Mouse (Mus musculus): ENCODE data around the gene Kif3c. TPM values are rescaled to one million over a fixed set of nuclear protein-coding genes. Genes with fewer than 3 reads are reported as not detected.

The Kif3c gene
- polyA plus RNA-seq, 1 experiment = 12.2 TPM

DNA sequence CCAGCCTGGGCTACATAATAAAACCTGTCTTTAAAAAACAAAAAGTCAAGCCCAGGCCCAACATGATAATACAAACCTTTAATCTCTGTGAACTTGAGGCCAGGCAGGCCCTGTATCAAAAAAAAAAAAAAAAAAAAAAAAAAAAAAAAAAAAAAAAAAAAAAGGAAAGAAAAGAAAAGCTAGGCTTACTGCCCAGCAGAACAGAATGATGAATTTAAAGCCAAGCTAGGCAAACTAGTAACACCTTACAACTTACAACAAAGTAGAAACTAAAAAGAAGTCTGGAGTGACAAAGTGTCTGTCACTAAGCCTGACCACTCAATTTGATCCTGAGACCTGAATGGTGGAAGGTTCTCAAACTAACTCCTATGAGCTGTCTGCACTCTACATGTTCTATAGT lies 17.2 kb upstream of the Kif3c start:
- H3K27ac ChIP-seq (ENCODE audit: insufficient read depth, low read length) = no peak overlapping the region
- no peak overlapping the region for H3K4me3 ChIP-seq (ENCODE audit: insufficient read depth, low read length)
- TF ChIP-seq CTCF (IDR thresholded peaks at IDR 0.05; ENCODE audit: borderline replicate concordance, insufficient read depth, low read length) = no peak
- TF ChIP-seq POLR2A (IDR thresholded peaks at IDR 0.05; ENCODE audit: low read depth, low read length) = no peak
- H3K4me1 ChIP-seq (ENCODE audit: control insufficient read depth, insufficient read depth, low read length) = peaks cover 6% of the 10 kb centered on the region

DNA sequence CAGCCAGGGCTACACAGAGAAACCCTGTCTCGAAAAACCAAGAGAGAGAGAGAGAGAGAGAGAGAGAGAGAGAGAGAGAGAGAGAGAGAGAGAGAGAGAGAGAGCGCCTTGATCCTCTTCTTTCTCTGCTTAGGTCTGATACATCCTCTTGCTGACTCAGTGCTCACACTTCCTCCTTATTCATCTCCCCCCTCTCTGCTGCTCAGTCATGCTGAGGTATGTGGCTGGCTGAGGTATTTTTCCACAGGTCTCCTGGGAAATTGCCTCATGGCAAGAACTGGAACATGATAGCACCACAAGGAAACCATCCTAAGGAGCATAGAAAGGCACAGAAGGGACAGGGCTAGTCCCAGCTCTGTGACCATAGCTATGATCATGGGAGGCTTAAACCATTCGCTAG lies 15.5 kb upstream of the Kif3c start:
- TF ChIP-seq POLR2A (IDR thresholded peaks at IDR 0.05; ENCODE audit: low read depth, low read length) (no peak), CTCF (IDR thresholded peaks at IDR 0.05; ENCODE audit: borderline replicate concordance, insufficient read depth, low read length) (no peak)
- Histone ChIP-seq H3K4me3 (ENCODE audit: insufficient read depth, low read length) (no peak overlapping the region), H3K27ac (ENCODE audit: insufficient read depth, low read length) (peak overlapping the region; percentile 53; the same call in 1 of the 2 replicates), H3K4me1 (ENCODE audit: control insufficient read depth, insufficient read depth, low read length) (peaks cover 6% of the 10 kb centered on the region)

DNA sequence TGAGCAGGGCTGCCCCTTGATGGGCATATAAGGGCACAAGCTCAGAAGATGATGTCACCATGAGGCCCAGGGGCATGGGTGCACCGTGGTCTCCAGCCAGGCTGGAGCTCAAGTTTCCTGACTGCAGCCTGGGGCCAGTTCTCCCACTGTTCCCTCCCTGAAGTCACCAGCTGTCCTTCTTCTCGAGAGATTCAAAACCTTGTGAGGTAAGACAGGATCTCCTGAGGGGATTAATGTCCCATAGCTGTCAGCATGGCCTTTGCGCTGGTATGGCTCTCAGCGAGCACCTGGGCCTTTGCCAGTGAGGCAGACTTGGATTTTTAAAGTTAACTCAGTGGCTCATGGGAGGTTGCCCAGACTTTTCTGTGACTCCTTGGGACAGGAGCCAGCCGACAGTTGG lies 14.8 kb upstream of the Kif3c start:
- peaks cover 6% of the 10 kb centered on the region for H3K4me1 ChIP-seq (ENCODE audit: control insufficient read depth, insufficient read depth, low read length)
- peak overlapping the region; percentile 53; the same call in 1 of the 2 replicates for H3K27ac ChIP-seq (ENCODE audit: insufficient read depth, low read length)
- TF ChIP-seq CTCF (IDR thresholded peaks at IDR 0.05; ENCODE audit: borderline replicate concordance, insufficient read depth, low read length) = no peak
- no peak for TF ChIP-seq POLR2A (IDR thresholded peaks at IDR 0.05; ENCODE audit: low read depth, low read length)
- H3K4me3 ChIP-seq (ENCODE audit: insufficient read depth, low read length) = no peak overlapping the region

DNA sequence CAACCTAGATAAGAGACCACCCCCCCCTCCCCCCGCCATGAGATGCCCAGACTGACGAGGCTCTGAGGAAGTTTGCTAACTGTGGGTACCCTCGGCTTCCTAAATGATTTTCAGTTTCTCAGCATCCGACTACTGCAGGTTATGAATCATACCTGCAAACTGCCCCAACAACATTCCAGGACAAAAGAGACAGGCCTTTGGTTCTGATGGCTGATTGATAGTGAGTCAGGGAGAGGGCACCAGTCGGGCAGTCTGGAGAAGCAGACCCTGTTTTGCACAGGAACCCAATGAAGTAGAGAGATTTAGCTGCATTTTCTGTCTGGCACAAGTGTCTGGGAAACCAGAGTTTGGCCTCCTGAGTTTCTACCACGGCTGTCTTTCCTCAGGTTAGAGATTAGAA lies 12.7 kb upstream of the Kif3c start:
- Histone ChIP-seq H3K4me1 (ENCODE audit: control insufficient read depth, insufficient read depth, low read length) (peaks cover 3% of the 10 kb centered on the region; the same call in 1 of the 2 replicates), H3K4me3 (ENCODE audit: insufficient read depth, low read length) (no peak overlapping the region), H3K27ac (ENCODE audit: insufficient read depth, low read length) (no peak overlapping the region)
- TF ChIP-seq CTCF (IDR thresholded peaks at IDR 0.05; ENCODE audit: borderline replicate concordance, insufficient read depth, low read length) = no peak
- no peak for TF ChIP-seq POLR2A (IDR thresholded peaks at IDR 0.05; ENCODE audit: low read depth, low read length)

DNA sequence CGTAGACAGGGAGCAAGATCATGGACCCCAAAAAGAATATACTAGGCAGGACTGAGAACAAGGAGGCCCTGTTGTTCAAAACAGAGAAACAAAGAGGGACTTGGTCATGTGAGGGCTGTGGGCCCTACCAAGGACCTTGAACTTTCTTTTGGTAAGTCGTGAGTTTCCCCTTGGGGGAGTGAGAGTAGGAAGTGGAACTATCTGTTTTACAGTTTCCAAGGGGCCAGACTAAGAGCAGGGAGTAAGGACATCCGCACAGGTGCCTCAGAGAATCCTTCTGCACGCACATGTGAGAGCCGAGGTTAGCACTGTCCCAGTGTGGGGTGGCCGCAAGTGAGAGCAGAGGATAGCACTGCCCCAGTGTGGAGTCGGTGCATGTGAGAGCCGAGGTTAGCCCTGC lies 9.9 kb upstream of the Kif3c start:
- H3K27ac ChIP-seq (ENCODE audit: insufficient read depth, low read length) = no peak overlapping the region
- TF ChIP-seq CTCF (IDR thresholded peaks at IDR 0.05; ENCODE audit: borderline replicate concordance, insufficient read depth, low read length) = no peak
- TF ChIP-seq POLR2A (IDR thresholded peaks at IDR 0.05; ENCODE audit: low read depth, low read length) = no peak
- 0 out of 2 replicates have a peak, but pooled peaks cover 3% of the 10 kb centered on the region for H3K4me1 ChIP-seq (ENCODE audit: control insufficient read depth, insufficient read depth, low read length)
- no peak overlapping the region for H3K4me3 ChIP-seq (ENCODE audit: insufficient read depth, low read length)

DNA sequence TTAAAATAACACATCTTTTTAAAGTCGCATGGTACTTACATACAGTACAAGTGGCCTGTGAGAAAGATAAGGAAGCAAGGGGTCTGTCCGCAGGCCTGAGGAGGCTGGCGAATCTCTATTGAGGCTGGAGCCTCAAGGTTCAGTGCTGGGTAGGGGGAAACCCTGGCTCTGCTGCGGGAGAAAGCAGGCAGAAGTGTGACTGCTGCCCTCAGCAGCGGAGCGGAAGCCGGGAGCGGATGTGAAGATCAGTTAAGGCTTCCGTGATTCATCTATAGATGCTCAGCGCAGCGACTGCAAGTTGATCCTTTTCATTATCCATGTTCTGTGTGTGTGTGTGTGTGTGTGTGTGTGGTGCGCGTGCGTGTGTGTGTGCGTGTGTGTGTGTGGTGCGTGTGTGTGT lies 8.1 kb upstream of the Kif3c start:
- H3K4me3 ChIP-seq (ENCODE audit: insufficient read depth, low read length) = 0 out of 2 replicates have a peak overlapping the region, but pooled peaks have one; percentile 5
- H3K27ac ChIP-seq (ENCODE audit: insufficient read depth, low read length) = no peak overlapping the region
- 0 out of 2 replicates have a peak, but pooled peaks cover 3% of the 10 kb centered on the region for H3K4me1 ChIP-seq (ENCODE audit: control insufficient read depth, insufficient read depth, low read length)
- no peak for TF ChIP-seq CTCF (IDR thresholded peaks at IDR 0.05; ENCODE audit: borderline replicate concordance, insufficient read depth, low read length)
- TF ChIP-seq POLR2A (IDR thresholded peaks at IDR 0.05; ENCODE audit: low read depth, low read length) = no peak

DNA sequence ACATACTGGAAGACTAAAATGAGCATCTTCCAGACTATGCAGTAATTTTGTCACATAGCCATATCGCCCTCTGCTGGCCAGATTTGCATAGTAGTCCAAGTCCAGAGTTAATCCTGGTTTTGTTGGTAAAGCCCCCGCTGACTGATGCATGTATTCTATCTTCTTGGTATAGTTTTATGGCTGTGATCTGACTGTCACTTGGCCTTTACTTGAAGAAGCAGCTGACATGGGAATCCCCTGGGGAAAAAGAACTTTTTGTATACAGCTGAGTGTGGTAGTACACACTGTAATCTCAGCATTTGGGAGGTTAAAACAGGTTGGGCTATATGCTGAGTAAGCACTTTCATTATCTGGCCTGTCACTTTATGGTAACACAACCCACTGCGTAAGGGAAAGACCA lies 5.6 kb upstream of the Kif3c start:
- Histone ChIP-seq H3K4me1 (ENCODE audit: control insufficient read depth, insufficient read depth, low read length) (no peaks in the 10 kb centered on the region), H3K27ac (ENCODE audit: insufficient read depth, low read length) (no peak overlapping the region), H3K4me3 (ENCODE audit: insufficient read depth, low read length) (no peak overlapping the region)
- TF ChIP-seq POLR2A (IDR thresholded peaks at IDR 0.05; ENCODE audit: low read depth, low read length) (no peak), CTCF (IDR thresholded peaks at IDR 0.05; ENCODE audit: borderline replicate concordance, insufficient read depth, low read length) (no peak)

DNA sequence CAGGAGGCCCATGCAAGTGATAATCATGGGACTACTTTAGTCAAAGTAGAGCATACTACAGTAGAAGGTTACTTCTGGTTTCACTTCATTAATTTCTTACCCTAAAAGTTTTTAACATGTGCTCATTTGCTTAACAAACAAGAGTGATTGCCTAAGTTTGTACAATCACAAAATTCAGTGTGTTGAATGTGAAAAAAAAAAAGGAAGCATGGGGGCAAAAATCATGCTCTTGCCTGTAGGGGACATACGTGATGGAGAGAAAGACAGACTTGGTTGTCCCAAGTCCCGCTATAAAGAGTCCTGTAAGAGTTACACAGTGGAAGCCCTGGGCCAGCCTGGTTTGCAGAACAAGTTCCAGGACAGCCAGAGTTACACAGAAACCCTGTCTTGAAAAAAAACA lies 4.9 kb upstream of the Kif3c start:
- H3K4me3 ChIP-seq (ENCODE audit: insufficient read depth, low read length) = no peak overlapping the region
- no peak overlapping the region for H3K27ac ChIP-seq (ENCODE audit: insufficient read depth, low read length)
- TF ChIP-seq CTCF (IDR thresholded peaks at IDR 0.05; ENCODE audit: borderline replicate concordance, insufficient read depth, low read length) = no peak
- TF ChIP-seq POLR2A (IDR thresholded peaks at IDR 0.05; ENCODE audit: low read depth, low read length) = no peak
- H3K4me1 ChIP-seq (ENCODE audit: control insufficient read depth, insufficient read depth, low read length) = no peaks in the 10 kb centered on the region

DNA sequence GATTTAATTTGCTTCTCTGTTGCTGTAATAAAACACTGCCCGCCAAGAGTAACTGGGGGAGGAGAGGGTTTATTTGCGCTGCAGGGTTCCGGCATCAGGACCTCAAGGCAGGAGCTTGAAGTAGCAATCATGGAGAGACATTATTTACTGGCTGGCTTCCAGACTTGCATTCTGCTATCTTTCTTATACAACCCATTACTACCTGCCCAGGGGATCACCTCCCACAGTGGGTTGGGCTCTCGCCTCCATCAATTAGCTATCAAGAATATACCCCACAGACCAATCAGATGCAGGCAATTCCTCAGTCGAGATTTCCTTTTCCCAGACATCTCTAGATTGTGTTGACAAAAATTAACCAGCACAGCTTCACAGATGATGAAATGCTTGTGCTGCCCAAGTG lies 856 bp upstream of the Kif3c start:
- H3K4me1 ChIP-seq (ENCODE audit: control insufficient read depth, insufficient read depth, low read length) = peaks cover 6% of the 10 kb centered on the region
- no peak overlapping the region for H3K27ac ChIP-seq (ENCODE audit: insufficient read depth, low read length)
- H3K4me3 ChIP-seq (ENCODE audit: insufficient read depth, low read length) = no peak overlapping the region
- TF ChIP-seq CTCF (IDR thresholded peaks at IDR 0.05; ENCODE audit: borderline replicate concordance, insufficient read depth, low read length) (no peak), POLR2A (IDR thresholded peaks at IDR 0.05; ENCODE audit: low read depth, low read length) (no peak)

DNA sequence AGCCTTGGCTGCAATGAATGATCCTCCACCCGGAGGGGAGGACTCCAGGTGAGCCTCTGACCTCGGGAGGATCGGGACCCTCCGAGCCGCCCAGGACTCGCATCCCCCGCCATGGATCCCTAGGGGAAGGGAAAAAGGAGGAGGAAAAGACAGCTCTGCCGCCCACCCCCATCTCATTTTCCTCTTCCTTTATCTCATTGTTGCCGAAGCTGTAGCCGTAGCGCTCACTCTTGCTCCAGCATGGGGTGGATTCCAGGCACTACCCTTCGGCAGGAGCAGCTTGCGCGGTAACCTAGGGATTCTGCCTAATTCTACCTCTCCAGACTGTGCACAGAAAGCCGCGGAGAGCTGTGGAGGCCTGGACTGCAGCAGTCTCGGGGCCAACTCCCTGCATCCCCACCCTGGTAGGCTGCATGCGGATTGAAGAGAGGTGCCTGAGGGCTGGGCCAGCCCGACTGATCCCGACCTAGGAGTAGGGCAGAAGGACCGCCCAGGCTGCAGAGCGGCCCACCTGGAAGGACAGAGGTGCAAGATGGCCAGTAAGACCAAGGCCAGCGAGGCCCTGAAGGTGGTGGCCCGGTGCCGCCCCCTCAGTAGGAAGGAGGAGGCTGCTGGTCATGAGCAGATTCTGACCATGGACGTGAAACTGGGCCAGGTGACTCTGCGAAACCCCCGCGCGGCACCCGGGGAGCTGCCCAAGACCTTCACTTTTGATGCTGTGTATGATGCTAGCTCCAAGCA lies 687 bp downstream of the Kif3c start:
- Histone ChIP-seq H3K4me1 (ENCODE audit: control insufficient read depth, insufficient read depth, low read length) (peaks cover 6% of the 10 kb centered on the region), H3K4me3 (ENCODE audit: insufficient read depth, low read length) (peak overlapping the region; percentile 82)
- TF ChIP-seq CTCF (IDR thresholded peaks at IDR 0.05; ENCODE audit: borderline replicate concordance, insufficient read depth, low read length) = no peak
- TF ChIP-seq POLR2A (IDR thresholded peaks at IDR 0.05; ENCODE audit: low read depth, low read length) = no peak

More for the DNA sequence above, 687 bp downstream of the Kif3c start:
- no peak overlapping the region for H3K27ac ChIP-seq (ENCODE audit: insufficient read depth, low read length)

All from embryonic fibroblast, embryonic 13.5 days (primary cell).